Mouse (Mus musculus): ENCODE data around the gene Slit3.

- TF ChIP-seq CTCF (IDR thresholded peaks at IDR 0.05; ENCODE audit: borderline replicate concordance, control insufficient read depth, extremely low read depth, insufficient read depth, low read length, poor library complexity) (no peak), POLR2A (IDR thresholded peaks at IDR 0.05; ENCODE audit: control insufficient read depth, extremely low read depth, insufficient read depth, low read length, poor library complexity) (no peak)
Measured at GRCm38 (mm10) chr11:35305111-35305510, 184.1 kb downstream of the Slit3 start.

Data from thymus, adult 2 months (tissue).